Mouse (Mus musculus) liver, embryonic 12.5 days (tissue): ENCODE data around the gene Dok5. TPM values are rescaled to one million over a fixed set of nuclear protein-coding genes. Genes with fewer than 3 reads are reported as not detected.

ENCODE experiments used
- ATAC-seq: fragments of 200-750 bp; cut with Nextera tagmentation; 2 replicates; pipeline ENCODE4 v1.8.0; 2017; ENCODE audit warnings: moderate number of reproducible peaks, mild to moderate bottlenecking, moderate library complexity
- H3K27ac ChIP-seq: fragments of 300-500 bp; sonication (generic); 2 replicates; pipeline ENCODE4 v1.5.1; 2016; ENCODE audit warnings: mild to moderate bottlenecking
- H3K27me3 ChIP-seq: fragments of 300-500 bp; sonication (generic); replicated peaks from 2 replicates; pipeline ENCODE4 v1.6.1; 2016; ENCODE audit warnings: mild to moderate bottlenecking, moderate library complexity
- H3K36me3 ChIP-seq: fragments of 300-500 bp; sonication (generic); 2 replicates; pipeline ENCODE4 v1.6.1; 2016; ENCODE audit warnings: mild to moderate bottlenecking, moderate library complexity
- H3K4me1 ChIP-seq: fragments of 300-500 bp; sonication (generic); 2 replicates; pipeline ENCODE4 v1.6.1; 2016
- H3K4me2 ChIP-seq: fragments of 300-500 bp; sonication (generic); 2 replicates; pipeline ENCODE4 v1.6.1; 2016; ENCODE audit warnings: mild to moderate bottlenecking, moderate library complexity
- H3K4me3 ChIP-seq: fragments of 300-500 bp; sonication (generic); 2 replicates; pipeline ENCODE4 v1.5.1; 2016; ENCODE audit warnings: mild to moderate bottlenecking, moderate library complexity
- H3K9ac ChIP-seq: fragments of 300-500 bp; sonication (generic); 2 replicates; pipeline ENCODE4 v1.6.1; 2016; ENCODE audit warnings: mild to moderate bottlenecking, moderate library complexity
- H3K9me3 ChIP-seq: fragments of 300-500 bp; sonication (generic); replicated peaks from 2 replicates; pipeline ENCODE4 v1.6.1; 2016; ENCODE audit warnings: mild to moderate bottlenecking, moderate library complexity
- WGBS: fragments of 180-500 bp; shearing (Covaris S2); methylation state at CpG from one replicate; pipeline ENCODE4 v1.1.7; 2016; ENCODE audit not compliant: insufficient replicate concordance; 5-methylcytosine and 5-hydroxymethylcytosine counted together
- polyA plus RNA-seq: library from polyadenylated mRNA; unstranded; fragments of >200 nt; fragmentation: Nextera tagmentation; extraction: Ambion mirVana; gene quantifications from 2 replicates; pipeline ENCODE4 v1.2.1, GENCODE M21; 2016

Gene Dok5
- polyA plus RNA-seq, 1 experiment from 2014 or later = 0.76 TPM

DNA sequence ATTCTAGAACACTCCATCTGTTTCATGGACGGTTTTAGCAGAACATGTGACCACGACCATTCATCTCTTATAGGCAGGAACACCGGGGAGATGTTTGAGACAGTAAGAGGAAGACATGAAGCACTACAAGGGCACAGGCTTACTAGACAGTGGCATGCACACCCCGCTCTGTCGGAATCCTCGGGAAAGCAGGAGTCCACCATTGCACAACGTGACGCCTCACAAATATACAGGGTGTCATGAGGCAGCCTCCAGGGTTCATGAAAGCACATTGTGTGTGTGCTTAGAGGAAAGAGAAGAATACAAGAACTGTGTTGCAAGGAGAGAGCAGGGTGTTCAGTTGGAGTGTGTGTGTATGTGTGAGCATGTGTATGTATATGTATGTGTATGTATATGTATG is 184.0 kb downstream of the Dok5 start:
- ATAC-seq = no peak
- no peak overlapping the region for H3K9ac ChIP-seq
- no peak overlapping the region for H3K4me2 ChIP-seq
- no peaks in the 10 kb centered on the region for H3K36me3 ChIP-seq
- 74% methylated on average over 8 of the region's 8 CpGs for WGBS
- 0 out of 2 replicates have a peak, but pooled peaks cover 4% of the 10 kb centered on the region for H3K9me3 ChIP-seq
- no peaks in the 10 kb centered on the region for H3K4me1 ChIP-seq
- H3K4me3 ChIP-seq = no peak overlapping the region
- H3K27ac ChIP-seq = no peak overlapping the region
- no peaks in the 10 kb centered on the region for H3K27me3 ChIP-seq

DNA sequence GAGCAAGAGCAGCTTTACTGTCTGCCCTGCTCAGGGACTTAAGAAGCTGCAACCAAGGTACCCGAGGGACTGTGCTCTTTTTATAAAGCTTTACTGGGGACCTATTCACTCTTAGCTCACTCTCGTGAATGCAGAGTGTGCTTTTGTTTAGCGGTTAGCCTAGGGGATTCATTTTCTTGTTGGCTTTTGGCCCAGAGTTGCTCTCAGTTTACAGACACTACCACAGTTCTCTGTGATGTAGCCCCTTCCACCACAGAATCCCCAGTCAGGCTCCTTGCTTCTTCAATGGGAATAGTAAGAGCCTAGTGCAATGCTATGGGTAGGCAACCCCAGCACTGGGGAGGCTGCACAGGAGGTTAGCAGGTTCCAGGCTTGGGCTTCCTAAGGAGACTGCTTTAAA is 190.7 kb downstream of the Dok5 start:
- Histone ChIP-seq H3K27ac (no peak overlapping the region), H3K4me1 (no peaks in the 10 kb centered on the region), H3K36me3 (no peaks in the 10 kb centered on the region), H3K9me3 (0 out of 2 replicates have a peak, but pooled peaks cover 11% of the 10 kb centered on the region), H3K9ac (no peak overlapping the region), H3K4me2 (no peak overlapping the region), H3K27me3 (no peaks in the 10 kb centered on the region), H3K4me3 (no peak overlapping the region)
- 43% methylated on average over 3 of the region's 3 CpGs for WGBS
- no peak for ATAC-seq

GRCm38 (mm10) chr2:170924131-170924530 is 192.5 kb downstream of the Dok5 start:
- Histone ChIP-seq H3K9me3 (0 out of 2 replicates have a peak, but pooled peaks cover 8% of the 10 kb centered on the region), H3K4me2 (no peak overlapping the region), H3K4me1 (no peaks in the 10 kb centered on the region), H3K36me3 (no peaks in the 10 kb centered on the region), H3K9ac (no peak overlapping the region), H3K4me3 (no peak overlapping the region), H3K27me3 (no peaks in the 10 kb centered on the region), H3K27ac (no peak overlapping the region)
- no peak for ATAC-seq
- 69% methylated on average over 4 of the region's 4 CpGs for WGBS

GRCm38 (mm10) chr2:170926237-170926636 is 194.6 kb downstream of the Dok5 start:
- Histone ChIP-seq H3K9ac (no peak overlapping the region), H3K4me1 (no peaks in the 10 kb centered on the region), H3K27ac (no peak overlapping the region), H3K36me3 (no peaks in the 10 kb centered on the region), H3K4me3 (no peak overlapping the region), H3K9me3 (0 out of 2 replicates have a peak, but pooled peaks cover 13% of the 10 kb centered on the region), H3K4me2 (no peak overlapping the region), H3K27me3 (no peaks in the 10 kb centered on the region)
- 73% methylated on average over 9 of the region's 9 CpGs for WGBS
- ATAC-seq = no peak

Other genes with a start within 250 kb of the Dok5 start
- gene Pfdn4, start 235.4 kb upstream of the Dok5 start, polyA plus RNA-seq = 58.5 and 63.7 TPM in 2 replicates
- gene Cyp24a1, start 234.7 kb upstream of the Dok5 start, polyA plus RNA-seq = not detected in 2 replicates
- not detected in 2 replicates for gene 4930470P17Rik, start 129.8 kb upstream of the Dok5 start, polyA plus RNA-seq